Mouse (Mus musculus) kidney, adult 2 months (tissue): ENCODE measurements around the gene Slc24a4. TPM values are rescaled to one million over a fixed set of nuclear protein-coding genes. Genes with fewer than 3 reads are reported as not detected.

Experiments
- DNase-seq: peaks from one replicate; pipeline ENCODE4 v3.0.0; 2021
- H3K27ac ChIP-seq: fragments of 200-500 bp; 2 replicates; pipeline ENCODE4 v1.5.1; 2012; ENCODE audit warnings: low read depth, low read length, control low read depth, inconsistent platforms; ENCODE audit not compliant: insufficient read depth
- H3K27me3 ChIP-seq: fragments of 200-500 bp; replicated peaks from 2 replicates; pipeline ENCODE4 v1.6.1; 2012; ENCODE audit warnings: mild to moderate bottlenecking, moderate library complexity, low read length, inconsistent platforms; ENCODE audit not compliant: control insufficient read depth, insufficient read depth
- H3K36me3 ChIP-seq: fragments of 200-500 bp; 2 replicates; pipeline ENCODE4 v1.6.1; 2012; ENCODE audit warnings: mild to moderate bottlenecking, moderate library complexity, low read length, inconsistent platforms; ENCODE audit not compliant: control insufficient read depth, insufficient read depth
- H3K4me1 ChIP-seq: fragments of 200-500 bp; 2 replicates; pipeline ENCODE4 v1.6.1; 2011; ENCODE audit warnings: low read length; ENCODE audit not compliant: control insufficient read depth, insufficient read depth
- H3K4me3 ChIP-seq: fragments of 200-500 bp; 2 replicates; pipeline ENCODE4 v1.5.1; 2011; ENCODE audit warnings: mild to moderate bottlenecking, low read depth, low read length, control low read depth; ENCODE audit not compliant: insufficient read depth
- CTCF ChIP-seq: fragments of 200-500 bp; conservative IDR thresholded peaks from 2 replicates; pipeline ENCODE4 v1.5.1; 2011; ENCODE audit warnings: low read depth, mild to moderate bottlenecking, control low read depth, low read length, moderate library complexity, mixed read lengths; ENCODE audit not compliant: insufficient read depth, insufficient read length
- POLR2A ChIP-seq: fragments of 200-500 bp; IDR thresholded peaks from one replicate; pipeline ENCODE4 v1.6.1; 2011; ENCODE audit warnings: low read depth, low read length, control low read depth
- WGBS: fragments of 180-500 bp; shearing (Covaris S2); methylation state at CpG from one replicate; pipeline ENCODE4 v1.1.7; 2018; 5-methylcytosine and 5-hydroxymethylcytosine counted together
- polyA plus RNA-seq: library from polyadenylated mRNA; depleted of rRNA; stranded (reverse); fragments of >200 nt; gene quantifications from 2 replicates; pipeline ENCODE4 v1.2.3, GENCODE M21; 2012

Slc24a4 gene
- polyA plus RNA-seq, 1 experiment = 0.05 TPM

GRCm38 (mm10) chr12:102280867-102281503 is 152.5 kb downstream of the Slc24a4 start:
- no peak overlapping the region for H3K4me3 ChIP-seq
- no peaks in the 10 kb centered on the region for H3K27me3 ChIP-seq
- no peak for DNase-seq
- 76% methylated on average over 7 of the region's 7 CpGs for WGBS
- TF ChIP-seq CTCF (no peak), POLR2A (no peak)
- H3K27ac ChIP-seq = no peak overlapping the region
- no peaks in the 10 kb centered on the region for H3K36me3 ChIP-seq
- peaks cover 26% of the 10 kb centered on the region for H3K4me1 ChIP-seq

DNA sequence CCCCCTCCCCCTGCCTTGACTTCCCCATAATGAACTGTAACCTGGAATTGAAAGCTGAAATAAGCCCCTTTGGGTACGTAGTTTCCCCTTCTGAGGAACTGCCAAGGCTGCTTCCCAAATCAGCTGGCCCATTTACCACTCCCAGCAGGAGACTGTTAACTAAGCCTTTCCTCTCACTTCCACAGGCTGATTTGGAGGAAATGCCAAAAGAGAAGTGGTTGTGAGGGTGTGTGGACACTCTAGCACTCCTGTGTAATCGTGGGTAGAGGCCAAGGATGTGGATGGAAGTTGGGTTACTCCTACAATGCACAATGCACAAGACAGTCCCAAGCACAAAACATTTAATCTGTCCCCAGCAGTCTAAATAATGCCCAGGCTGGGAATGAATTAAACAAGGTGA is 153.6 kb downstream of the Slc24a4 start:
- WGBS = 80% methylated on average over 2 of the region's 2 CpGs
- peak; percentile 31 for DNase-seq
- H3K36me3 ChIP-seq = no peaks in the 10 kb centered on the region
- peaks cover 31% of the 10 kb centered on the region for H3K4me1 ChIP-seq
- no peaks in the 10 kb centered on the region for H3K27me3 ChIP-seq
- TF ChIP-seq CTCF (no peak), POLR2A (no peak)
- no peak overlapping the region for H3K4me3 ChIP-seq
- no peak overlapping the region for H3K27ac ChIP-seq

GRCm38 (mm10) chr12:102282763-102283482 is 154.4 kb downstream of the Slc24a4 start, which contains the start of gene Rin3:
TSS of gene Rin3 (plus strand) at chr12:102283048.
- DNase-seq = peak; percentile 80
- H3K36me3 ChIP-seq = no peaks in the 10 kb centered on the region
- TF ChIP-seq POLR2A = no peak
- H3K27me3 ChIP-seq = no peaks in the 10 kb centered on the region
- peak within 1 kb of the TSS; percentile 94 for H3K27ac ChIP-seq
- WGBS = 1% methylated on average over 75 of the region's 75 CpGs
- peaks cover 36% of the 10 kb centered on the region for H3K4me1 ChIP-seq
- H3K4me3 ChIP-seq = peak within 1 kb of the TSS; percentile 81

GRCm38 (mm10) chr12:102283483-102284266 is 155.1 kb downstream of the Slc24a4 start:
- 10% methylated on average over 24 of the region's 24 CpGs for WGBS
- peak; percentile 92 for DNase-seq
- peak overlapping the region; percentile 81 for H3K4me3 ChIP-seq
- no peak for TF ChIP-seq POLR2A
- TF ChIP-seq CTCF = no peak
- peak overlapping the region; percentile 94 for H3K27ac ChIP-seq
- H3K36me3 ChIP-seq = no peaks in the 10 kb centered on the region
- H3K27me3 ChIP-seq = no peaks in the 10 kb centered on the region
- H3K4me1 ChIP-seq = peaks cover 36% of the 10 kb centered on the region

DNA sequence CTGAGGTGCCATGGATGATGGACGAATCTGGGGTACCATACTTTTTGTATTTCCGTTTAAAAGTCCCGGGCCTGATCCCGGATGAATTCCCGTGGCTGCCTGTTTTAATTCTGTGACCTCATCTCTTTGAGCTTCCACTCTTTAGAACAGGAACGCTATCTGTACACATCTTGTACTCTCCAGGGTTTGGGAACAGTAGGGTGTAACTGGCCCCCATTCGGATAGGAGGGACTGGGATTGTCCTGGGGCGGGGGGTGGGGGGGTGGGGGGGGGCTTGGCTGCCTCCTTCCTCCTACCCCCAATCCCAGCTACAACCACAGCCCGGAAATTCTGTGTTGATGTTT is 155.7 kb downstream of the Slc24a4 start:
- 34% methylated on average over 9 of the region's 9 CpGs for WGBS
- Histone ChIP-seq H3K4me1 (peaks cover 36% of the 10 kb centered on the region), H3K4me3 (peak overlapping the region; percentile 81; the same call in 1 of the 2 replicates), H3K27me3 (no peaks in the 10 kb centered on the region), H3K27ac (peak overlapping the region; percentile 51), H3K36me3 (no peaks in the 10 kb centered on the region)
- TF ChIP-seq POLR2A = no peak
- no peak for TF ChIP-seq CTCF
- no peak for DNase-seq

DNA sequence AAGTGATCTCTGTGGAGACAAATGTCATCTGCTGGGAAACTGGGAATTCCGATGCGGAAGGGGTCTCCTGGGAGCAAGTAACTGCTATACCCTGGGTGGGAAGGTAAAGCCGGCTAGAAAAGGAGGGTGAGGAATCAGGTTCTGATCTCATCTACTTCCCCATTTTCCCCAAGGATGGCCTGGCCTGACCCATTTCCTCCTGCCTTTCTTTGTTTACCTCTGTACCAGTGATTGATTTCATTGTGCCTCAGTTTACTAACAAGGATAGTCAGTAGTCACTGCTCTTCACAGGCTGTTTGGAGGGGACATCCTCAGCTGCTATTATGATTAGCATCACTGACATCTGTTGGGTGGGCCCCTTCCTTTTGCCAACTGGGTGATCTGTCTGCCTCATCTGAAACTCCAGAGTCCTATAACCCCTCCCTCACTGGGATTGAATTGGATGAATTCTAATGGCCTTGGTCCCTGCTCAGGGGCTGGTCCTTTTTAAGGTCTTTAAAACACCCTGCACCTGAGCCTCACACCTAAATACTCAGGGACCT is 156.2 kb downstream of the Slc24a4 start:
- Histone ChIP-seq H3K27me3 (no peaks in the 10 kb centered on the region), H3K4me1 (peaks cover 36% of the 10 kb centered on the region), H3K36me3 (no peaks in the 10 kb centered on the region), H3K27ac (no peak overlapping the region), H3K4me3 (peak overlapping the region; percentile 9; the same call in 1 of the 2 replicates)
- no peak for DNase-seq
- TF ChIP-seq CTCF (no peak), POLR2A (no peak)
- WGBS = 50% methylated on average over 3 of the region's 3 CpGs

DNA sequence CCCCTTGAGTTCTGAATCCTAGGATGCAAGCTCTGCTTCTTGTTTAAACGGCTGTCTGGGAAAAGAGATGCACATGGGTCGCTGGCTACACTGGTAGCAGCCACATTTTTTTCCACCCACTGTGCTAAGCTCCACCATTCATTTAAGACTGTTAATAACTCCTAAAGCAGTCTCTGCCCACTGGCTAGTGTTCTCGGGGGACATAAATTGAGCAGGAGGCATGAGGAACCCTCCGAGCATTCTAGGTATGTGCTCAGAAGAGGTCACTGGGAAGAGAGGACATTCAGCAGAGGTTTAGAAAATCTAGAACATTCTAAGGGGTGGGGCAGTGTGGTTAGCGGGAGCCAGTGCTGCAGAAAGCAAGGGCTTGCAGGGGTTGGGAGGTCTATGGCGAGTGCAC is 156.8 kb downstream of the Slc24a4 start:
- TF ChIP-seq CTCF (no peak), POLR2A (no peak)
- WGBS = 60% methylated on average over 6 of the region's 6 CpGs
- Histone ChIP-seq H3K27ac (peak overlapping the region; percentile 10; the same call in 1 of the 2 replicates), H3K4me3 (no peak overlapping the region), H3K4me1 (peaks cover 36% of the 10 kb centered on the region), H3K36me3 (no peaks in the 10 kb centered on the region), H3K27me3 (no peaks in the 10 kb centered on the region)
- peak; percentile 28 for DNase-seq
